Mouse (Mus musculus) 3T3-L1 (cell line): ENCODE measurements around the gene Zfp444.
A peak's percentile ranks its signal among the peaks of the same experiment; 100 is the strongest.
"Not testable (repeated sequence)": the region's sequence is repeated elsewhere in the genome, so short reads cannot be mapped to it uniquely, and the experiment has no call there.

Source experiments
- DNase-seq: peaks from one replicate; pipeline ENCODE4 v3.0.0-alpha.2; 2015; ENCODE audit warnings: low read depth, low spot score

The Zfp444 gene

GRCm38 (mm10) chr7:6214691-6215090, 42.7 kb downstream of the Zfp444 start:
- DNase-seq, result not testable (repeated sequence)

DNA sequence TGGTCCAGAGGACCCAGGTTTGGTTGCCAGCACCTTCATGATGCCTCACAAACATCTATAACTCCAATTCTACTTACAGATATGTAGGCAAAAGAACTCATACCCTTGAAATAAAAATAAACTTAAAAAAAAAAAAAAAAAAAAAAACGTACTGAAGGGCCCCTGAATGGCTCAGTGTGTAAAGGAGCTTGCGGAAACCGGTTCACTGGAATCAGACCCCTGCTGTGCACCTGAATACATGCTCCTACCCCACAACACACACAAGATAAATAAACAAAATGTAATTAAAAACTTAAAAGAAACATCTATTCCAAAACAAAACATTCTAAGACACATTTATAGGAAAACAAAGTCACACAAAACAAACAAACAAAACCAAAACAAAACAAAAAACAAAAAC, 48.1 kb downstream of the Zfp444 start:
- no peak for DNase-seq

GRCm38 (mm10) chr7:6221978-6222377, 50.0 kb downstream of the Zfp444 start, which contains the start of gene Zscan5b:
Zscan5b (plus strand) TSS chr7:6222278.
- no peak for DNase-seq

GRCm38 (mm10) chr7:6228491-6228890, 56.5 kb downstream of the Zfp444 start:
- peak; percentile 11 for DNase-seq

DNA sequence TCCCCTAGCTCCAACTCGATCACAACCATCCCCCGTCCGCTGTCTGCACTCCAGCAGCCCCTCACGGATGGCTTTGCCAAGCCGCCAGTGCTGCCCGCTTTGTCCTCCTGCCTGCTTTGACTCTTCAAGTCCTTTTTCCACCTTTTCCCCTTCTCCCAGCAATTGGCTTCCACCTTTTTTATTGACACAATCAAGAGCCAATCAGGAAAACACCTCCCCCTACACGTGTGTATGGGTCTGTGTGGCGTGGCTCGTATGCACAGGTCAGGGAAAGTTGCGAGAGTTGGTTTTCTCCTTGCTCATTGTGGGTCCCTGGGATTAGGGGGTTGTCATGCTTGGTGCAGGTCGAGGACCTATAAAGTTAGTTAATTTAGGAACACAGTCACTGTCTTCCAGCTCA, 67.8 kb downstream of the Zfp444 start:
- DNase-seq, result no peak

- peak; percentile 67 for DNase-seq
These were observed 68.9 kb downstream of the Zfp444 start for GRCm38 (mm10) chr7:6240841-6241425.
